Mouse (Mus musculus) retina, embryonic 14.5 days (tissue): ENCODE measurements around the gene Dynll1.

Source experiments
- DNase-seq: peaks from one replicate; pipeline ENCODE4 v3.0.0-alpha.2; 2015; ENCODE audit warnings: low spot score

The Dynll1 gene

DNA sequence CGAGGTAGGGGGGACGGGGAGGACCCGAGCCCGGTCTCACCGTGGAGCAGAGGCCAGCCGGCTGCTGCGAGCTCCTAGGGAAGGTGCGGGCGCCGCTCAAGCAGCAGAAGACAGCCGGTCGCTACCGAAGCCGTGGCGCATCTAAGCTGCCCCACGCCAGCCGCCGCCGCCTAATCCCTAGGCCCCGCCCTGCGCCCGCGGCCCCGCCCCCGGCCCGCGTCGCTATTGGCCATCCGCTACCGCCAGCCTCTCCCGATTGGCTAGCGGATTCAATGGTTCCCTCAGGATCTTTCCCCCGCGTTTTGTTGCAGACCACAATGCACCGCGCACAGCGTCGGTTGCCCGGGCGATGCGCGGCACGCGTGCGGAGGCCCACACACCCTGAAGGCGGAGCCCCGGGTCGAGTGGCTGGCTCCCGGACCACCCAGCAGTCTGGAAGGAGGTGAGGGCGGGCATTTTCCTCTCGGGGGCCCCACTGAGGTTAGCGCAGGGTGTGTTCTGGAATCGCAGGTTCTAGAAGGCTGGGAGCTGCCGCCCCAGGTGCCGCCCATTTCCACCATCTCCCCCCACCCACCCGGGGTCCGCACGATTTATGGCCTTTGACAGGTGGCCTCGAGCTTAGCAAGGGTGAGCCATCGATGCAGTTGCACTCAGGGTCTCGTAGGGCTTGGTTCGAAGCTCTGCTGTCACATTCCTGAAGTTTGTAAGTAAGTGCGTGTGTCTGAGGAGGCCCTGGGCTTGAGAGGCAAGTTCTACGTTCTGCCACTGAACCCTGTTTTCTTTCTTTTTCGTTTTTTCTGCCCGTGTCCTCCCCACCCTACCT is at the start of gene Dynll1:
TSS of gene Dynll1 (minus strand) at position 208 of the 823 bp plus-strand sequence.
- DNase-seq, result peak; percentile 100

DNA sequence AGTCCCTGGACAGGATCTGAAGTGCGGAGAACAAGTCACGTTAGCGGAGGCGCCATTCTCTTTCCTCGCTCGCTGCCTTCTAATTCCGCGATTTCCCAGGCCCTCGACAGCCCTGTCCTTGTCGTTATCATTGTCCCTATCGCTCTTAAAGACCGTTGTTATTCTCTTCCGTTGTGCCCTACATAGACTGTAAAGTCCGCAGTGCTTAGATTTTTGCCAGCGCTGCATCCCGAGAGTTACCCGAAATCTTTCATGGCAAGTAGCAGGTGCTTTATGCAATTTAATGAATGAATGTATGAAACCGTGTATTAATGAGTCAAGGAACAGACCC is 48.4 kb upstream of the Dynll1 start:
- no peak for DNase-seq

GRCm38 (mm10) chr5:115348546-115349224 is 47.9 kb upstream of the Dynll1 start, which contains the start of gene Cox6a1:
Gene Cox6a1 (minus strand): TSS chr5:115348981.
- DNase-seq, result peak; percentile 100

DNA sequence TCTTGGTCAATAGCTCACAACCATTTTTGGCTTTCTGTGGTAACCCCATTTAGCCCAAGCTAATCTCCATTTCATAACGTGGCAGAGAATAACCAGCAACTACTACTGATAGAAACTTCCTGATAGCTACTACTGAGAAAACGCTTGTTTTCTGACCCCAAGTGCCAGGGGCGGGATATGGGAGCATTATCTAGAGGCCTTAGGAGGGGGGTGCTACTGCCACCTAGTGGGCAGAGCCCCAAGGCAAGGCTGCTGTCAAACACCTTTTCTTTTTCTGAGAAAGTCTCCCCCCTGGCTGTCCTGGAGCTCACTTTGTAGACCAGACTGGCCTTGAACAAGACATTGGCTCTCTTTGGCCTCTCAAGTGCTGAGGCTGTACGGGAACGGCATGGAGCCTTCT is 46.8 kb upstream of the Dynll1 start:
- peak; percentile 93 for DNase-seq

DNA sequence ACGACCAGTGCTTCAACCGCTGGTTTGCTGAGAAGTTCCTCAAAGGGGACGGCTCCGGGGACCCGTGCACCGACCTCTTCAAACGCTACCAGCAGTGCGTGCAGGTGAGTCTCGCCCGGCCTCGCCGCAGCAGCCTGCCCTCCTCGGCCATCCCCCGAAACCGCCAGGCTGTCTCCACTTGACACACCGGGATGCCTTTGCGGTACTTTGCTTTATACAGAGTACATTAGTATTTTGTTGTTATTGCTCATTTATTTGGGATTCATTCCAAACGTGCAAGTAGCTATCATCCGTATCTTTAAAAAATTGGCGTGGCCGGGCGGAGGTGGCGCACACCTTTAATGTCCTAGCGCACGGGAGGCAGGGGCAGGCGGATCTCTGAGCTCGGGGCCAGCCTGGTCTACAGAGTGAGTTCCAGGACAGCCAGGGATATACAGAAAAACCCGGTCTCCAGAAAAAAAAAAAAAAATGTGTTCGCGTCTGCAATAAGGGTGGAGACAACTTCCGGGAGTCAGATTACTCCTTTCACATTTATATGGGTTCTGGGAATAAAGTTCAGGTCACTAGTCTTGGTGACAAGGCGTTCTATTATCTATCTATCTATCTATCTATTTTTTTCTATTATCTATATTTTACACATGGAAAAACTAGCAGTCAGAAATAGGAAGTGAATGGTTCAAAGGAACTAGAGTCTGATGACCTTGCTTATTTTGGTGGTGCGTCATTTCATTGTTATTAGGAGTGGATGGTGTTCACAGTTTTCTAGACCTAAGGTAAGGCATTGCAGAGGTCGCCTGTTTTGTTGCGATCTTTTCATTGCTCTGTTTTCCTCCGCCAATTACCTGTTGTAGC is 40.7 kb upstream of the Dynll1 start:
- no peak for DNase-seq

DNA sequence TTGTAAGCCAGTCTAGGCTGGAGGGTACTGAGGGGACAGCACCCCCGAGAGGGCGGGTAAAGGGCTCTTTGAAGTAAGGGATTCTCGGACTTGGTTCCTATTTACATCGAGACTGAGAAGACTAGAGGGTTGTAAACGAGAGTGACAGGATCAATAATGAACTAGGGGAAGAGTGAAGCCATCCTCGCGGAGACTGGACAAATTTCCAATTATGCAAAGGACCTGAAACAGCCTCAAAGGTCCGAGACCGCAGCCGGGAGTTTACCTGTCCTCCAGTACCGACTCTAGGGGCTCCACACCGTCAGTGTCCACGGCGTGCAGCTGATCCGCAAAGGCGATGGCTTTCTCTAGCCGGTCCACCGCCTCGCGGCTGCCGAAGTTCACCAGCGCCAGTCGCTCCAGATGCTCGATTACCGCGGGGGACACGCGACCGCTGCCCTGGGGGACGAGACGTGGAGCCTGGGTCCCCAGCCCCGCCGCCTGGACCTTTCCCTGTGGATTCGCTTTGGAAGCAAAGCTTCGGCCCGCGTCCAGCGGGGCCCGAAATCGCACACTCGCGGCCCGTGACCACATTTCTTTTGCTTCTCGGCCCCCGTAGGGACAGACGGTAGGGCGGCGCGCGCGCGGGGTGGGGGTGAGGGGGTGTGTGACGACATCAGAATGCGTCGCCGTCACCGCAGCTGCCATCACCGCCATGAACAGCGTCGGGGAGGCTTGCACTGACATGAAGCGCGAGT is 39.9 kb upstream of the Dynll1 start, which contains the start of the genes Gatc and Triap1:
TSS of gene Gatc (minus strand) at position 602 of the 737 bp plus-strand sequence.
TSS of gene Triap1 (plus strand) at position 649 of the 737 bp plus-strand sequence.
- DNase-seq, result peak; percentile 91

DNA sequence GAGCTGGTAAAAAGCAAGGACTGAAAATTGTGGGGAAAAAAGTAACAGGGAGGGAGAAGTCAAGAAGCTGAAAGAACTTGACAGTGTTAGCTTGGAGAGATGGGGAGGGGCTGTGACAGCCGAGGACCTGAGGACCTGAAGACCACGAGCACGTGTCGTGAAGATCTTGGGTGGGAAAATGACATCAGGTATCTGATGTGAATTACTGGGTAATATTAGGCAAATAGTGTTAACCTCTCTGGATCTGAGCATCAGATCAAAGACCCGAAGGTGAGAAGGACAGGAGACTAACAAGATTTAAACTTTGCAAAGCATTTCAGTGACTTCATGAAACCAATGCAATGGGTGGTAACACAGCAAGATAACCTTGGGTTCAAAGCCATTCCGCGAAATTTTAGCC is 39.2 kb upstream of the Dynll1 start:
- DNase-seq, result no peak

DNA sequence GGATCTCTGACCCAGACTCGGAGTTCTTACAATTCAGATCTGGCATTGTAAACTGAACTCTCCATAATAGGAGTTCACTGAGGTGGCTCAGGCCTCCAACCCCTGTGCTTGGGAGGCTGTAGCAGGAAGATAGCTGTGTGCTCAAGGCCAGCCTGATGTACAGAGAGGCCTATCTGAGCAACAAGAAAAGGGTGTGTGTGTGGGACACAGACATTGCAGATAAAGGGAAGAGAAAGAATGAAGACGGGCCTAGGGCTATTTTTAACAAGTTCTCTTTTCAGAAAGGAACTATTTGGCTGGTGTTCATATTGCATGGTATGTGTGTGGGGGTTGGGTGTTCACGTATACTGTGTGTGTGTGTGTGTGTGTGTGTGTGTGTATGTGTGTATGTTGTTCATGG is 32.8 kb upstream of the Dynll1 start:
- DNase-seq, result no peak

DNA sequence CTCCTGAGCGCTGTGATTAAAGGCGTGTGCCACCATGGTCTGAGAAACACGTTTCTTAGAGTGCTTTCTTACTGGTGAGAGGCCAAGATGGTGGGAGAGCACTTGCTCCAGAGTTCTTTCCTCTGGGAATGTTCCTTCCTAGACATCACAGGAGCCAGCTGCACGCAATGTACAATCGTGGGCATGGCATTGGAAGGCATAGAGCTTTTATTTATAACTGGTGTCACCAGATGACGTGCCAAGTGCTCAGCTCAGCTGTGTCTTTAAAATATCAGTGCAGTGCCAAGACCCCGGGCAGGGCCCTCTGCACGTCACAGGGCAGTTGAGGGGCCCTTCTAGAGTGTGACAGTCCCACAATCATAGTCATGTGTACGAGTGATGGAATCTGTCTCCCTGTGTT is 30.2 kb upstream of the Dynll1 start:
- no peak for DNase-seq

- DNase-seq, result peak; percentile 33
These were observed 27.1 kb upstream of the Dynll1 start for GRCm38 (mm10) chr5:115327610-115328548.

GRCm38 (mm10) chr5:115326875-115327609 is 26.2 kb upstream of the Dynll1 start, which contains the start of gene Srsf9:
Gene Srsf9 (plus strand): TSS chr5:115327177.
- DNase-seq, result peak; percentile 96

GRCm38 (mm10) chr5:115326256-115326831 is 25.5 kb upstream of the Dynll1 start:
- no peak for DNase-seq

GRCm38 (mm10) chr5:115319004-115319940 is 18.5 kb upstream of the Dynll1 start:
- peak; percentile 86 for DNase-seq

DNA sequence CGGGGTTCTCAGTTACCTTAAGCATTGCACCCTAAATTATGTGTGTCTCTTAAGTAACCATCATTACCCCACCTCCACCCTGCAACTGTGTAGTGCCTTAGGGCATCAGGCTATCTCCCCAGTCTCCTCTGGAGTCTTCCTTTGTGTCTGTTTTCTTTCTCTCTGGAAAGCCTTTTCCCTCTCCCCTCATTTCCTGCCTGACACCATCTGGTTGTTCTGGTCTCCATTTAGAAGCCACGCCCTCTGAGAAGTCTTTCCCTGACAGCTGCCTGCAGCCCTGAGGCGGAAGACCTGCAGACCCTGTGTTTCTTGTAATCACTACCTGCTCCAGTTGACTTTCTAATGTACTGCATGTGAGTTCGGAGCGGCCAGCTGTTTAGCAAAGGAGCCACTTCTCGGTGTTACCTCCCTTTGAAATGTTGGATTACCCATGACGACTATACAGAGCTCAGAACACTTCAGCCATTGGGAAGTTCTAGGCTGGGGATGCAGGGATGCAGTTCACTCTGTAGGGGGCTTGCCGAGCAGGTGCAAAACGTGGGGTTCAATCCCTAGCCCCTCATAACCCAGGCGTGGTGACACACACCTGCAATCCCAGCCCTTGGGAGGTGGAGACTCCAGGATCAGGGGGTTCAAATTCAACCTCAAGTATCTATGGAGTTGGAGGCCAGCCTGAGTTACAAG is 17.0 kb upstream of the Dynll1 start:
- peak; percentile 65 for DNase-seq

DNA sequence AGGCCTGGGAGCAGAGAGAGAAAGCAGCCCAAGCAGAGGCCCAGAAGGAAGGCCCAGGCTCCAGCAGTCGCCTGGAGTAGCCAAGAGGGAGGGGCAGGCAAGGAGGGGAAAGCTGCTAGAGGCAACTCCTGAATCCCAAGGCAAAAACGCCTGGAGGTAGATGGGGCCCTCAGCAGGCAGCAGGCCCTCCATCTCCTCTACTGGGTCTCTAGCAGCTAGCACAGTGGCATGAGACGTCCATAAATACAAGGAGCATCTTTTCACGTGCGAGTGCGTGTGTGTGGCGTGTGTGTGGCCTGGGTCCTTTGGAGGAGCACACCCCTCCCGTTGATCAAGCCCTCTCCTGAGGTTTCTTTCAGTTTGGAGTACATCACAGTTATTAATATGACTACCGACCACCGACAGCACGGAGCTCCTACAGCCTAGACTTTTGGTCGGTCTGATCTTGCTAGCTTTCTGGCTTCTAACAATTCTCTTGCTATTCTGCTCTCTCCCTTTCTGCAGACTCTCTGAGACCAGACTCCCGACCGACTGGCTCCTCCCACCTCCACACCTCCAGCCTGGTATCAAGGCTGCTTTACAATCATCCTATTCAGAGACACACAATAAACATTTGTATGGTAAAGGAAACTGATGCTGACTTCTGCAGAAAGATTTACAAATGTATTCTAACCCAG is 16.3 kb upstream of the Dynll1 start:
- peak; percentile 32 for DNase-seq

GRCm38 (mm10) chr5:115313668-115313943 is 12.8 kb upstream of the Dynll1 start:
- no peak for DNase-seq
